Mouse (Mus musculus) naive thymus-derived CD4-positive, alpha-beta T cell, adult 5 months (primary cell): ENCODE data around the gene Naa10. TPM values are rescaled to one million over a fixed set of nuclear protein-coding genes. Genes with fewer than 3 reads are reported as not detected.

Experiments
- polyA plus RNA-seq: library from polyadenylated mRNA; unstranded; fragments of 100-300 nt; shearing (Covaris generic); gene quantifications from one replicate; pipeline ENCODE4 v1.2.1, GENCODE M21; 2017

Gene Naa10
- polyA plus RNA-seq: 123 TPM

DNA sequence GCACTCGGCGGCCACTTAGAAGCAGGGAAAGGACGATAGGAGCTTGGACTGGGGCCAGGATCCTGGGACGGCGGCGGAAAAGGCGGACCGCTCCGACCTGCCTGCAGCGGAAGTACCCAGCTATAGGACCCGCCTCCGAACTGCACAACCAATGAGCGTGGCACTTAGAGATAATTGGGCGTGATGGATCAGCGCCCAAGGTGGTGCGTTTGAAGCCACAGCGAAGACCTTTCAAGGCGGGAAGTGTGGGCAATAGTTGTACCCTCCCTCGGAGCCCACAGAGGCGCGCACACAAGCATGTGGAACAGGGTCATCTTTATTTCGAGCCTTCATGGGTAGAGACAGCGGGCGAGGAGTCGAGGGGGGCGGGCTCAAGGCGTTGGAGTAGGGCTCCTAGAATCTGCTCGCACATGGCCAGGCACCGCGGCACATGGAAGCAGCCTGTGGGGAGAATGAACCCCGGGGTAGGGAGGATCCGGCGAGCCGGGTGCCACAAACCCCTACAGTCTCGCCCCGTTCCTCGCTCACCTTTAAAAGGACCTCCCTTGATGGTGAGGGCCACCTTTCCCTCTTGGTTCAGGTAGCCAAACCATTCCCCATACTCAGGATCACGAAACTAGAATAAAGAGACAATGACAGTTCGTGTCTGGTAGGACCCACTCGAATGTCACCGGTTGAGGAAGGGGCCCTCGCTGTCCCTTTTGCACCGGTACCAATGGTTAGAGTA, at the start of gene Naa10, which contains the start of gene Arhgap4:
Gene Naa10, minus strand, starts transcription at position 122 of the 727 bp plus-strand sequence.
Gene Arhgap4, minus strand, starts transcription at position 48 of the 727 bp plus-strand sequence.

DNA sequence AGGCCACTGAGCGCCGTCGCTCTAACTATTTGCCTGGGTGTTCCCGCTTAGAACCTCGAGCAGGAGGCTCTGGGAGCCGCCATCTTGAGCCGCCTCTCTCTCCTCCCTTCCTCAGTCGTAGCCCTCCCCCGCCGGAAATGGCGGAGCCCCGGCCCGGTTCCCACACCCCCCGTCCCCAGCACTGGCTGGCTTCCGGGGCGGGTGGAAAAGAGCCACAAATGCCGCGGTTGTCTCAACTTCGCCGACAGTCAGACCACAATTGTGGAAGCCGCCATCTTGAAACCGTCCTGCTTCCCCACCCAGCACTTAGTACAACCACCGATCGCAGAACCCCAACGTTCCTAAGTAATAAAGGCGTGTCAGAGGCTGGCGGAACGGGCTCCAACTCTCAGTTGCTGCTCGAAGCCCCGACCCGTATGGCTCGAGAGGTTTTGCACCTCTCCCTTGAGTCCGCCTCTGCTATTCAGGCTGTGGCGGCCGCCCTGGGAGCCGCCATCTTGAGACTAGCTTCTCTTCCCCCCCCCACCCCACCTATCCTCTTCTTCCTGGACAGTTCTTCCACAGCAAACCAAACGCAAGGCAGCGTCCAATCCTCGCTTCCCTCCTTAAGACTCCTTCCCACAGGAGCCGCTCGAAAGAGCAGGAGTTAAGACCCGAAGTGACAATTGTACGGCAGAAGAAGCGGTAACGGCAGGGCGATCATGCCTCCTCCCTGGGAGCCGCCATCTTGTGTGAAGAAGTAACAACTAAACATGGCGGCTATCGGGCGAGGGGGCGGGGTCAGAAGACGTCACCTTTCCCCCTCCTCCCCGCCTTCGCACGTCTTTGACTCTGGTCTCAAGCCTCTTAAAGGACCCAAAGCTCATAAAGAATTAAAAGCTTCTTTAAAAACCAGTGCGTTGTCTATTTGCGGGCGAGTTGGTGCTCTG, 44.8 kb upstream of the Naa10 start, which contains the start of gene Hcfc1:
Gene Hcfc1, minus strand, starts transcription at position 110 of the 929 bp plus-strand sequence.

DNA sequence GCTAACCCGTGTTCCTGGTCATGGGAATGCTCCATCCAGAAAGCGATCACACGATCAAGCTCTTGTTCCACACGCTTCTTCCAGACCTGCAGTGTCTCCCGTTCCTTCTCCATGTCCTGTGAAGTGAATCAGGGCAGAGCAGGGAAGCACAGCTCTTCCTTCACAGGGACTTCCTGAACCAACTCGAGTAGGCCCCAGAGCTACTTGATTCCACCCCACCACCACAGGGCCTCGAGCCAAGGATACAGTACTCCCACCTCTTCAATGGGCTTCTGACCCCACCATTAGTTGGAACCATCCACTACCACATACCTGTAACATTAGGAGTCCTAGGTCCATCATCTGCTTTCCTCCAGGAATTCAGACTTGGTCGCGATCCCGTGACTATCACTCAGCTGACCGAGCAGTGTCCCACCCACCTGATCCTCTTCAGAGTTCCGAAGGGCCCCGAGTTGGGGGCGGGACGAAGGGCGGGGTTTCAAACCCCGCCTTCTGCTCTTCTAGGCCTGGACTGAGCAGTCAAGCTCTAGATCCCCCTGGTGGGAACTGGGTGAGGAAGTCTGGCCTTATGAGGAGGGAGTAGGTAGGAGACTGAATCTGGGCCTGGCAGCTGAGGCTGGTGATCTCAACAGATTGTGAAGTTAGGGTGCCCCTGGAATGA, 8.8 kb upstream of the Naa10 start, which contains the start of gene Renbp:
Gene Renbp, minus strand, starts transcription at position 449 of the 661 bp plus-strand sequence.

DNA sequence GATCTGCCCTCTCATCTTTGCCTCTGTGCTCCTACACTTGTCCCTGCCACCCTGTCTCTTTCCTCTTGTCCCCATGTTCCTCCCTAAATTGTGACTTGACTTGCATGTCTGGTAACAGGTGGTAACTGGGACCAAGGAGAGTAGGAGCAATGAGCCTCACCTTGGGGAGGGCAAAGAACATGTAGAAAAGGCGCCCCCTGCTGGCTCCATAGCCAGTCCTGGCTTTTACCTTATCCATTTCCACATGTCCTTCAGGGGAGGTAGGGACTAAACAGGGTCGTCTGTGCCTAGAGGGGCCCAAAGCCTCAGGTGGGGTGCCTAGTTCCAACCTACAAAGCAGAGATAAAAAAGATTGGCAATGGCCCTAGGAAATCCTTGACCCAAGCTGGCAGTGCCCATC, 26.0 kb downstream of the Naa10 start, which contains the start of gene L1cam:
Gene L1cam, minus strand, starts transcription at position 387 of the 400 bp plus-strand sequence.

DNA sequence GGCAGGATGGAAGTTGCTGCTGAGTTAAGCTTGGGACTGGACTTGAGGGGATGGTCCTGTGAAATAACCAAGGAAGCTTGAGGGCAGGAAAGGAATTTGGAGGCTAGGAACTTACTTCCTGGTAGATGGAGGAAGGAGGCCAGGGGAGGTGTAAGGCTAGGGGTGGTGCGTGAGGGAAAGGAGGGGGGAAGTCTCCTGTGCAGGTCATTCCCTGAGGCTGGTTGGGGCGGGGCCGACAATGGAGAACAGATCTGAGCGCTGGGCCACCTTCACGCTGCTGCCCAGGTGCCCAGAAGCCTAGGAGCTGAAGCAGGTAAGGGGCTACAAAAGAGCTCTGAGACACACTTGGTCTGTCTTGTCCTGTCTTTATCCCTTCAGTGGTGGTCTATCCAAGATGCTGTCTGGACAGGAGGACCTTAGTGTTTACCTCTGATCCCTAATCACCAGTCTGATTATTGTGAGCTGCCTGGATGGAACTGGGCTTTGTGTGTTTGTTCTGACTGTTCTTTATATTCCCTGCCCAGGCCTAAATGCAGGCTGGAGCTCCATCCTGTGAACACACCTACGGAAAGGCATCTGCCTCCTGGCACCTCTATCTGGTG, 30.1 kb downstream of the Naa10 start, which contains the start of gene Avpr2:
Gene Avpr2, plus strand, starts transcription at position 552 of the 602 bp plus-strand sequence.

Other genes starting within 250 kb of the Naa10 start
- not detected for gene Slc6a8, start 248.8 kb downstream of the Naa10 start, polyA plus RNA-seq
- gene Bcap31, start 205.8 kb downstream of the Naa10 start, polyA plus RNA-seq: 227 TPM
- gene Abcd1, start 205.3 kb downstream of the Naa10 start, polyA plus RNA-seq: 23.2 TPM
- not detected for gene Plxnb3, start 164.9 kb downstream of the Naa10 start, polyA plus RNA-seq
- gene Srpk3, start 147.5 kb downstream of the Naa10 start, polyA plus RNA-seq: 0.41 TPM
- gene Idh3g, start 135.0 kb downstream of the Naa10 start, polyA plus RNA-seq: 214 TPM
- gene Ssr4, start 134.9 kb downstream of the Naa10 start, polyA plus RNA-seq: 169 TPM
- gene Pdzd4, start 97.0 kb downstream of the Naa10 start, polyA plus RNA-seq: 0.15 TPM
- 2.3 TPM for gene Avpr2, start 29.8 kb downstream of the Naa10 start, polyA plus RNA-seq
- gene L1cam, start 25.8 kb downstream of the Naa10 start, polyA plus RNA-seq: 32.4 TPM
- 252 TPM for gene Arhgap4, start 74 bp downstream of the Naa10 start, polyA plus RNA-seq
- gene Renbp, start 8.9 kb upstream of the Naa10 start, polyA plus RNA-seq: 2.1 TPM
- gene Hcfc1, start 44.4 kb upstream of the Naa10 start, polyA plus RNA-seq: 41.7 TPM
- gene Irak1, start 102.0 kb upstream of the Naa10 start, polyA plus RNA-seq: 212 TPM
- not detected for gene Opn1mw, start 205.5 kb upstream of the Naa10 start, polyA plus RNA-seq
- 48.0 TPM for gene Mecp2, start 213.4 kb upstream of the Naa10 start, polyA plus RNA-seq
- not detected for gene Tex28, start 245.9 kb upstream of the Naa10 start, polyA plus RNA-seq